Mouse (Mus musculus) spleen, adult 2 months (tissue): ENCODE data around the gene Yju2.

Experiments
- CTCF ChIP-seq: fragments of 200-500 bp; IDR thresholded peaks from 2 replicates; pipeline ENCODE4 v1.5.1; 2011; ENCODE audit warnings: mild to moderate bottlenecking, inconsistent platforms; ENCODE audit not compliant: insufficient read depth, insufficient read length, insufficient replicate concordance; ENCODE audit errors: extremely low read depth
- POLR2A ChIP-seq: fragments of 200-500 bp; IDR thresholded peaks from 2 replicates; pipeline ENCODE4 v1.6.1; 2011; ENCODE audit warnings: low read depth, low read length, inconsistent platforms

- TF ChIP-seq CTCF (no peak), POLR2A (no peak)
Observed at GRCm38 (mm10) chr17:55969560-55969959, 10.7 kb downstream of the Yju2 start.
